Mouse (Mus musculus) ES-E14 (cell line): ENCODE measurements around the gene Nod2.

Source experiments
- CHD2 ChIP-seq: IDR thresholded peaks from 2 replicates; pipeline ENCODE4 v1.6.1; 2014; ENCODE audit warnings: mild to moderate bottlenecking, low read depth, low read length, inconsistent platforms
- ZC3H11A ChIP-seq: IDR thresholded peaks from 2 replicates; pipeline ENCODE4 v1.6.1; 2012; ENCODE audit warnings: low read depth, mild to moderate bottlenecking, inconsistent platforms, low read length, borderline replicate concordance
- ZNF384 ChIP-seq: IDR thresholded peaks from 2 replicates; pipeline ENCODE4 v1.6.1; 2012; ENCODE audit warnings: low read depth, low read length, inconsistent platforms

- TF ChIP-seq ZC3H11A (no peak), ZNF384 (no peak), CHD2 (no peak)
Measured at GRCm38 (mm10) chr8:88664121-88664520, 17.0 kb downstream of the Nod2 start.
